Comparison of ENCODE assay signal across 14 mouse cellular contexts in the genomic region with DNA sequence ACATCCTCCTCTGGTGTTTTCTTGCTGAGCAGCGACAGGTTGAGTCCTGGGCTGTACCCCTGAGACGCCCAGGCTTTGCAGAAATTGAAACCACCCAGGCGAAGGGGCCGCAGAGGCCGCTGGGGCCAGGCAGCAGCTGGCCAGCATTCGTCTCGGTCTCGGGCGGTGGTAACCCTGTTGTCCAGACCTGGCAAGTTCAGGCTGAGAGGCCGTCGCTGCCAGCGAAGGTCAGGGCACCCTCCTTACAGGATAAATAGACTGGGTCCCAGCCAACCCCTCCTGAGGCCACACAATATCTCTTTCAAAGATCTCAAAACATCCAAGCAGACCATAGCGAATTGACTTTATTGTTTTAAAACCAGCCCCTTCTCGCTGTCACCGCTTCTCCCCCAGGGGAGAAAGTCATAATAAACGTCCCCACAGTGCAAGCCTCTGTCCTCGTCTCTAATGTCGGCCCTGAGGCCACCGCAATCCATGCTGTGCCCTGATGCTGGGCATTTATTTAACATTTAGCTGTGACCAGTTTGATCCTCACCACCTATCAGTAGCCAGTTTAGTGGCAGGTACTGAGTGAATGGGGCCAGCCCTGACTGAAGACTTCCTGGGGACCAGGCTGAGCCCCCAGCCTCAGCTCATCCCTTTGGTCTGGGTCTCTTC.
DNase-seq lines count a peak whose midpoint lies in the region; ATAC-seq lines count a peak whose summit lies in the region.
"Had no signal": no experiment of that assay in that cellular context is flagged by ENCODE, and none has a peak within 500 bp of the region (broad histone marks: within the 10 kb centered on the region; RNA-seq: fewer than 3 reads in every experiment).

No protein-coding gene starts in this region.

- H3K4me1 ChIP-seq in hindbrain, embryonic 11.5 days (replicated peaks; ENCODE audit: control insufficient read depth, insufficient read depth, low read length): peaks cover 4% of the 10 kb centered on the region; the same call in 1 of the 2 replicates
- H3K4me1 ChIP-seq in midbrain, embryonic 13.5 days (replicated peaks): peaks cover 10% of the 10 kb centered on the region
- H3K4me1 ChIP-seq: liver, embryonic 15.5 days had no signal

- peak; percentile 74 for ATAC-seq in hindbrain, embryonic 11.5 days (ENCODE audit: low FRiP score)
- peak; percentile 30; the same call in 1 of the 2 replicates for ATAC-seq in midbrain, embryonic 13.5 days

- no peaks in the 10 kb centered on the region for H3K36me3 ChIP-seq in hindbrain, embryonic 11.5 days (ENCODE audit: control insufficient read depth, insufficient read depth, low read length)
- H3K36me3 ChIP-seq in midbrain, embryonic 13.5 days: no peaks in the 10 kb centered on the region
- H3K36me3 ChIP-seq: liver, embryonic 15.5 days had no signal

- H3K4me2 ChIP-seq in hindbrain, embryonic 11.5 days (replicated peaks; ENCODE audit: low read depth, low read length): no peak overlapping the region; the same call in 1 of the 2 replicates
- no peak overlapping the region for H3K4me2 ChIP-seq in midbrain, embryonic 13.5 days (replicated peaks)
- H3K4me2 ChIP-seq: liver, embryonic 15.5 days had no signal

- no peak overlapping the region for H3K27ac ChIP-seq in hindbrain, embryonic 11.5 days (ENCODE audit: low read depth, low read length)
- no peak overlapping the region for H3K27ac ChIP-seq in midbrain, embryonic 13.5 days
- H3K27ac ChIP-seq: left cerebral cortex, adult 2 months; liver, embryonic 15.5 days had no signal

- peak; percentile 29 for DNase-seq in gastrocnemius, postnatal 14 days
- DNase-seq in gastrocnemius, adult 8-10 months (ENCODE audit: low spot score in 2 of 2): no peak
- peak; percentile 66 for DNase-seq in embryo, embryonic 9.5 days (ENCODE audit: extremely low spot score)
- peak; percentile 57 for DNase-seq in hindbrain, embryonic 11.5 days (ENCODE audit: low spot score)
- DNase-seq in spleen, postnatal 36 days (ENCODE audit: low spot score in 2 of 2): no peak
- DNase-seq in lung, adult 18-20 months: no peak
- DNase-seq: cerebellum, adult 9-11 months; heart, adult 11 months; heart, postnatal 36 days; kidney, postnatal 14 days; thymus, postnatal 14 days had no signal

- no peaks in the 10 kb centered on the region for H3K9me3 ChIP-seq in hindbrain, embryonic 11.5 days (ENCODE audit: control insufficient read depth, low read length)
- no peaks in the 10 kb centered on the region for H3K9me3 ChIP-seq in midbrain, embryonic 13.5 days
- H3K9me3 ChIP-seq: liver, embryonic 15.5 days had no signal

- WGBS in hindbrain, embryonic 11.5 days: 14% methylated on average over 19 of the region's 19 CpGs
- WGBS in midbrain, embryonic 13.5 days: 42% methylated on average over 19 of the region's 19 CpGs

- no peak overlapping the region for H3K4me3 ChIP-seq in hindbrain, embryonic 11.5 days (ENCODE audit: low read depth, low read length)
- H3K4me3 ChIP-seq in midbrain, embryonic 13.5 days (replicated peaks): no peak overlapping the region
- H3K4me3 ChIP-seq: left cerebral cortex, adult 2 months; liver, embryonic 15.5 days had no signal

- no peaks in the 10 kb centered on the region for H3K27me3 ChIP-seq in hindbrain, embryonic 11.5 days (ENCODE audit: control insufficient read depth, insufficient read depth, low read length)
- peaks cover 6% of the 10 kb centered on the region; the same call in 1 of the 2 replicates for H3K27me3 ChIP-seq in midbrain, embryonic 13.5 days
- H3K27me3 ChIP-seq: liver, embryonic 15.5 days had no signal

- intact Hi-C loops in gastrocnemius, postnatal 14 days (cut with DNase I; ENCODE audit: low total_unique reads): no loop called here

- no peak overlapping the region for H3K9ac ChIP-seq in hindbrain, embryonic 11.5 days (ENCODE audit: low read depth, low read length)
- no peak overlapping the region for H3K9ac ChIP-seq in midbrain, embryonic 13.5 days (replicated peaks)
- H3K9ac ChIP-seq: liver, embryonic 15.5 days had no signal

Comparison
In these comparisons a context has a peak if more than half of its experiments do, and no peak if none do; other contexts are left out.
1. DNase-seq: peak in gastrocnemius, postnatal 14 days (single experiment), embryo, embryonic 9.5 days (single experiment) and hindbrain, embryonic 11.5 days (single experiment); none in gastrocnemius, adult 8-10 months (0 of 2), spleen, postnatal 36 days (0 of 2) and lung, adult 18-20 months (0 of 2).